Mouse (Mus musculus): ENCODE results near the gene Vamp5. TPM values are rescaled to one million over a fixed set of nuclear protein-coding genes. Genes with fewer than 3 reads are reported as not detected.

The Vamp5 gene
- polyA plus RNA-seq, 1 experiment from 2014 or later = 23.9 TPM

DNA sequence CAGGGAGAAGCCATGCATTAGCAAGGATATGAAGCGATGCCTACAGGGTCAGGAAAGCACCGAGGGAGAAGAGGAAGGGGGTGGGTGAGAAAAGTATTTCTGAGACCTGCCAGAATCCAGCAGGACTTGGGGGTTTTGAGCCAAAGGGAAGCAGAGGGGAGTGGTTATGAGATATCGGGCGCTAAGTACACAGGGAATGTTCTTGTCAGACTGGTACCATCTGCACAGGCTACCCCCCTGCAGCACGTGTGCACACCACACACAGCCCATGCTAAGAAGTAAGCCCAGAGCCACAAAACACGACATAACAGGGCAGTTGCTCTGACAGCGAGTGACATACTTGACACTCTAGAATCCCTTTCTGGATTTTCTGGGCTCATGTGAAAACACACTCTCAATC lies 6.1 kb downstream of the Vamp5 start:
- peak; percentile 47; the same call in 1 of the 2 replicates for ATAC-seq (ENCODE audit: insufficient read depth, low FRiP score, low read depth)
- 39% methylated on average over 7 of the region's 7 CpGs for WGBS
- no peaks in the 10 kb centered on the region for H3K9me3 ChIP-seq

DNA sequence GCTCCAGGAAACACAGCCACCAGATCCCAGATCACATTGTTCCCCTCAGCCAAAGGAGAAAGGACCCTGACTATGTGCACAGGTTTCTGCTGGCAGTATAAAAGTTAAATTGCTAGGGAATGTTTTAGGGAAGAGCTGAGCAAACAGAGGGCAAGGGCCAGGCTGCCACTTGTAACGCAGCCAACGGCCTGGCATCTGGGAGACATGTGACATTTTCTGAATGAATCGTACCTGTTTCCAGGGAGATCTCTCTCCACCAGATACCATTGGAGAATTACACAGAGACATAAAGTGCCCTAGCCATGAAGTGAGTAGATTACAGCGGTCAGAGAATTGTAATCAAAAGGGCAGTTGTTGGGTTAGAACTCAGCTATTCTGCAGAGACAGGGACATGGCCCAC lies 7.1 kb downstream of the Vamp5 start:
- Histone ChIP-seq H3K9me3 (no peaks in the 10 kb centered on the region), H3K27me3 (replicated peaks) (no peaks in the 10 kb centered on the region), H3K27ac (no peak overlapping the region), H3K4me3 (replicated peaks) (no peak overlapping the region), H3K4me1 (peaks cover 12% of the 10 kb centered on the region), H3K36me3 (no peaks in the 10 kb centered on the region), H3K4me2 (no peak overlapping the region), H3K9ac (no peak overlapping the region)
- WGBS = 77% methylated on average over 4 of the region's 4 CpGs
- no peak for ATAC-seq (ENCODE audit: insufficient read depth, low FRiP score, low read depth)

More for the DNA sequence above, 6.1 kb downstream of the Vamp5 start:
- H3K4me3 ChIP-seq (replicated peaks) = no peak overlapping the region
- no peak overlapping the region for H3K4me2 ChIP-seq
- H3K36me3 ChIP-seq = no peaks in the 10 kb centered on the region
- no peak overlapping the region for H3K27ac ChIP-seq
- peaks cover 12% of the 10 kb centered on the region for H3K4me1 ChIP-seq
- H3K27me3 ChIP-seq (replicated peaks) = no peaks in the 10 kb centered on the region
- no peak overlapping the region for H3K9ac ChIP-seq

DNA sequence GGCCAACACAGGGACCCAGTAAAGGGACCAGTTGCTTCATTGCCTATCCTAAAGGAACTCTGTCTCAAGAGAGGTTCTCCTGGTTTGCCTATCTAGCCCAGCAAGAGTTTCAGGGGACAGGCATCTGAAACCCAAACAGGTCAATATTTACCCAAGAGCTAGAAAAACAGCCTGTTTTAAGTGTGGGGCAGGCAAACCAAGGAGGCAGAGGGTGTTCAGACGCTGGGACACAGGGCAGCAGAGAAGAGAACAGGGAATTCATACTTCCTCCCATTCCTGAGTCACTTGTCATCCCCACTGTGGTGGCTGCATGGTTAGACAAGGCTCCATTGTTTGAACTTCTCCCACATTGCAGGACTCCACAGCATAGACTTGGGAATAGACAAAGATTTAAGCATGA lies 8.7 kb downstream of the Vamp5 start:
- no peak overlapping the region for H3K4me2 ChIP-seq
- H3K4me1 ChIP-seq = peaks cover 12% of the 10 kb centered on the region
- no peaks in the 10 kb centered on the region for H3K27me3 ChIP-seq (replicated peaks)
- no peaks in the 10 kb centered on the region for H3K9me3 ChIP-seq
- 0 out of 2 replicates have a peak, but pooled peaks have one; percentile 57 for ATAC-seq (ENCODE audit: insufficient read depth, low FRiP score, low read depth)
- H3K9ac ChIP-seq = no peak overlapping the region
- H3K4me3 ChIP-seq (replicated peaks) = no peak overlapping the region
- WGBS = 20% methylated on average over 1 of the region's 1 CpGs
- peak overlapping the region; percentile 79 for H3K27ac ChIP-seq
- H3K36me3 ChIP-seq = no peaks in the 10 kb centered on the region

DNA sequence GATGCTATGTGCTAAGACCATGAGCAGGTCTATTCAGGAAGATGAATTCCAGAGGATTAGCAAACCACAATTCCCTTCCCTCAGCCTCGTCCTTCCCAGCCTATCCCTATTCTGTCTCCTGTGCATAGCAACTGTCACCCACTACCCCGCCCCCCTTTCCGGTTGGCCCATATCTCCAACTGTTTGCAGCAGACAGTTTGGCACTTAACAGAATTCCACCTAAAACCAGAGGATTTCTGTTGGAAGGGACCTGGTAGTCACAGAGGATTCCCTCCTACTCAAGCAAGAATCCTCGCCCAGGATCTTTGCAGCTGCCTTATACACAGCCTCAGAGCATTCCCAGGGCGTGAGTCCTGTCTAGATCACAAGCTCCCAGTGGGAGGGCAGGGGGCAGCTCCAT lies 9.1 kb downstream of the Vamp5 start:
- no peaks in the 10 kb centered on the region for H3K36me3 ChIP-seq
- H3K4me2 ChIP-seq = no peak overlapping the region; the same call in 1 of the 2 replicates
- H3K9ac ChIP-seq = no peak overlapping the region
- H3K4me3 ChIP-seq (replicated peaks) = no peak overlapping the region
- H3K27me3 ChIP-seq (replicated peaks) = no peaks in the 10 kb centered on the region
- H3K4me1 ChIP-seq = peaks cover 12% of the 10 kb centered on the region
- peak overlapping the region; percentile 79 for H3K27ac ChIP-seq
- no peaks in the 10 kb centered on the region for H3K9me3 ChIP-seq
- 38% methylated on average over 5 of the region's 5 CpGs for WGBS
- 0 out of 2 replicates have a peak, but pooled peaks have one; percentile 11 for ATAC-seq (ENCODE audit: insufficient read depth, low FRiP score, low read depth)

DNA sequence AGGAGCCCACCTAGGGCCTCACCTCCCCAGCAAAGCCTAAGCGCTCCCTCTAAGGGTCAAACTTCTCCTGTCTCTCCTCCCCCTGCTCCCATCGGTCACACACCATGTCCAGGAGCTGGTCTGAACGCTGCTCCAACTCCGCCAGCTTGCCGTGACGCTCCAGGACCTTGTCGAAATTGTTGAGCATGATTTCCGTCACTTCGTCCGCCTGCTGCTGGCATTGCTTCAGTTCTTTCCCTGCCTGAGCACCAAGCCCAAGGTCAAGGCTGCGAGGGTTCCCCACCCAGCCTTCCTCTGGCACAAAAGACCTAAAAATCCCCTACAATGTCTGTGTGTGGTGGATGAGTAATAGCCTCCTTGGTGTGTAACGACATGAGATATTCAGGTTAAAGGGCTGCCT lies 10.2 kb downstream of the Vamp5 start:
- Histone ChIP-seq H3K4me2 (no peak overlapping the region), H3K36me3 (no peaks in the 10 kb centered on the region), H3K27ac (no peak overlapping the region), H3K9ac (no peak overlapping the region), H3K4me1 (peaks cover 12% of the 10 kb centered on the region), H3K27me3 (replicated peaks) (no peaks in the 10 kb centered on the region), H3K4me3 (replicated peaks) (no peak overlapping the region), H3K9me3 (no peaks in the 10 kb centered on the region)
- 75% methylated on average over 12 of the region's 12 CpGs for WGBS
- ATAC-seq (ENCODE audit: insufficient read depth, low FRiP score, low read depth) = no peak

DNA sequence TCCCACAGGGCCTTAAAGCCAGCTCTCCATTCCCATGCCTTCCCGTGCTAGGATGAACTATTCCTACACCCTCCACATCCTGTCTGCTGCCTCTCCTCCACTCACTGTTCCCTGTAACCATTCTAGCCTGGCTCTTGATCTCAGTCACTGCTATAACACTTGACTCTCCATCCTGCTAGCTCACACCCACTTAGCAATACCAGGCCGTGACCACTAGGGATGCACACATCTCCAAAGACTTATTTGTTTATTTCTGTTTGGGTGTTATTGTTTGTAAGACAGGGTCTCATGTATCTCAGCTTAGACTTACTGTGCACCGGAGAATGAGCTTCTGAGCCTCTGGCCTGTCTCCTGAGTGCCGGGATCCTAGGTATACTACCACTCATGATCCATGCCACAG lies 10.7 kb downstream of the Vamp5 start:
- Histone ChIP-seq H3K4me2 (no peak overlapping the region), H3K36me3 (no peaks in the 10 kb centered on the region), H3K27me3 (replicated peaks) (no peaks in the 10 kb centered on the region), H3K4me1 (peaks cover 12% of the 10 kb centered on the region), H3K9ac (no peak overlapping the region), H3K27ac (no peak overlapping the region), H3K4me3 (replicated peaks) (no peak overlapping the region), H3K9me3 (no peaks in the 10 kb centered on the region)
- ATAC-seq (ENCODE audit: insufficient read depth, low FRiP score, low read depth) = no peak
- 77% methylated on average over 4 of the region's 4 CpGs for WGBS

DNA sequence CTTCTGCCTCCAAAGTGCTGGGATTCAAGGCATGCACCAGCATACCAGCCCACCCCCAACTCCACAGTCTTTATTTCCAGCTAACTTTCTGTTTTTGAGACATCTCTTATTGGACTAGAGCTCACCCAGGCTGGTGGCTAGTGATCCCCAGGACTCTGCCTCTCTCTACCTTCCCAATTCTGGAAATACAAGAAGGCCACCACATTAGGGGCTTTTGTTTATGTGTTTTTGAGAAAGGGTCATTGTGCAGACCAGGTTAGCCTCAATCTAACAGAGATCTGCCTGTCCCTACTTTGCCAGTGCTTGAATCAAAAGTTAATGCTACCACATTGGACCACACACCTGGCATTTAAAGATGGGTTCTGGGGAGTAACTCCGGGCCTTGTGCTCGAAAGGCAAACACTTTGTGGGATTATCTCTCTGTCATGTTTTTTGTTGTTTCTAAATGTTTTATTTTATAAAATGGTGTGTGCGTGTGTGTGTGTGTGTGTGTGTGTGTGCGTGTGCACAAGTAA lies 12.8 kb downstream of the Vamp5 start:
- no peak overlapping the region for H3K9ac ChIP-seq
- H3K36me3 ChIP-seq = no peaks in the 10 kb centered on the region
- H3K9me3 ChIP-seq = no peaks in the 10 kb centered on the region
- no peak for ATAC-seq (ENCODE audit: insufficient read depth, low FRiP score, low read depth)
- H3K27ac ChIP-seq = no peak overlapping the region
- peaks cover 7% of the 10 kb centered on the region for H3K4me1 ChIP-seq
- no peaks in the 10 kb centered on the region for H3K27me3 ChIP-seq (replicated peaks)
- 66% methylated on average over 4 of the region's 4 CpGs for WGBS
- no peak overlapping the region for H3K4me2 ChIP-seq
- no peak overlapping the region for H3K4me3 ChIP-seq (replicated peaks)

DNA sequence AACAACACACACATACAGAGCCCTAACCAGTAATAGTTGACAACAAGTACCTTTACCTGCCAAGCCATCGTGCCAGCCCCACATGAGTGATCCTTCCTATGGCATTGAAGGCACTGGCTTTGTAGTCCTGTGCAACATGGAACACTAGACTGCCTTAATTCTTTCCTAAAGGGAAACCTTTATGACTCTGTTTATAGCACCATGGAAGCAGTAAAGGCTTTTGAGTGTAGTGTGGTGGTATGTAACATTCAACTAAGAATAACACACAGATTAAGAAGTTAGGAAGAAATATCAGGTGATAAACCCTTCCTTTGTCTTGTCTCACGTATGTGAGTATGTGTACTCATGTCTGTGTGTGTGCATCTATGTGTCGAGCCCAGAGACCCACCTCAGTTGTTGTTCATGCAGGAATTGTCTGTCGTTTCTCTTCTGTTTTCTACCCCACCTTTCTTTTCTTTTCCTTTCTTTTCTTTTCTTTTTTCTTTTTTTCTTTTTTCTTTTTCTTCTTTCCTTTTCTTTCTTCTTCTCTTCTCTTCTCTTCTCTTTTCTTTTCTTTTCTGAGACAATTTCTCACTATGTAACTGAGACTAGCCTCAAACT lies 13.3 kb downstream of the Vamp5 start, which contains the start of gene Rnf181:
Gene Rnf181 (minus strand): TSS at position 113 of the 600 bp plus-strand sequence.
- Histone ChIP-seq H3K27me3 (replicated peaks) (no peaks in the 10 kb centered on the region), H3K9me3 (no peaks in the 10 kb centered on the region), H3K9ac (no peak within 1 kb of the TSS), H3K27ac (no peak within 1 kb of the TSS), H3K36me3 (no peaks in the 10 kb centered on the region), H3K4me3 (replicated peaks) (no peak within 1 kb of the TSS), H3K4me1 (peaks cover 7% of the 10 kb centered on the region), H3K4me2 (no peak within 1 kb of the TSS)
- no peak for ATAC-seq (ENCODE audit: insufficient read depth, low FRiP score, low read depth)
- WGBS = 75% methylated on average over 4 of the region's 4 CpGs

DNA sequence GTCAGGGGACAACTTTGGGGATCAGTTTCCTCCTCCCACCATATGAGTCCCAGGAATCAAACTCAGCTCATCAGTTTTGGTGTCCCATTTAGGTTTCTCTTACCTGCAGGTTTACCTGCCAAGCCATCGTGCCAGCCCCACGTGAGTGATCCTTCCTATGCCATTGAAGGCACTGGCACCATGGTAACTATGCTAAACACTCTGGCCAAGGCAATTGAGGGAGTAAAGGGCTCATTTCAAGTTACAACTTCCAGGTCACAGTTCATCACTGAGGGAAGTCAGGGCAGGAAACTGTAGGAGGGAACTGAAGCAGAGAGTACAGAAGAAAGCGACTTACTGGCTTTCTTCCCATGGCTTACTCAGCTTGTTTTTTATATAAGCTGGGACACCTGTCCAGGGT lies 14.0 kb downstream of the Vamp5 start:
- Histone ChIP-seq H3K4me3 (replicated peaks) (no peak overlapping the region), H3K4me2 (no peak overlapping the region), H3K9me3 (no peaks in the 10 kb centered on the region), H3K4me1 (peaks cover 12% of the 10 kb centered on the region), H3K27me3 (replicated peaks) (no peaks in the 10 kb centered on the region), H3K36me3 (no peaks in the 10 kb centered on the region), H3K27ac (no peak overlapping the region), H3K9ac (no peak overlapping the region)
- 62% methylated on average over 3 of the region's 3 CpGs for WGBS
- ATAC-seq (ENCODE audit: insufficient read depth, low FRiP score, low read depth) = no peak

DNA sequence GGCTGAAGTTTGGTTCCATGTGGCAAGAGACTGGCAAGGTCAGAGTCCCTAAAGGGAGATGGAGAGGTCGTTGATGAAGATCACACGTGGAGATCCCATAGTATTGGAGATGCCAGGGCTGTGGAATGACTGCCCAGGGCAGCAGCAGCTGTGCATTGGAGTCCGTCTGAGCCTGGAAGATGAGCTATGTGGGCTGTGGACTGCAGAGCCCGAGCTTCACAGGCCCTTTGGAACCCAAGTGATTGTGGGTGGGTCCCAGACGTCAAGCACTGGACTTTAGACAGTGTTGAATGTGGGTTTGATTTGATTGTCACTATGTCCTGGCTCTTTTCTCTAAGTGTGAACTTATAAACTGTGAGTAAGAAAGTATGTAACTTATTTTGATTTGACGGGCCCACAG lies 15.3 kb downstream of the Vamp5 start:
- ATAC-seq (ENCODE audit: insufficient read depth, low FRiP score, low read depth) = no peak
- Histone ChIP-seq H3K9ac (no peak overlapping the region), H3K4me1 (peaks cover 21% of the 10 kb centered on the region), H3K27me3 (replicated peaks) (no peaks in the 10 kb centered on the region), H3K27ac (no peak overlapping the region), H3K4me3 (replicated peaks) (no peak overlapping the region), H3K4me2 (no peak overlapping the region), H3K36me3 (no peaks in the 10 kb centered on the region), H3K9me3 (no peaks in the 10 kb centered on the region)
- 68% methylated on average over 6 of the region's 6 CpGs for WGBS

DNA sequence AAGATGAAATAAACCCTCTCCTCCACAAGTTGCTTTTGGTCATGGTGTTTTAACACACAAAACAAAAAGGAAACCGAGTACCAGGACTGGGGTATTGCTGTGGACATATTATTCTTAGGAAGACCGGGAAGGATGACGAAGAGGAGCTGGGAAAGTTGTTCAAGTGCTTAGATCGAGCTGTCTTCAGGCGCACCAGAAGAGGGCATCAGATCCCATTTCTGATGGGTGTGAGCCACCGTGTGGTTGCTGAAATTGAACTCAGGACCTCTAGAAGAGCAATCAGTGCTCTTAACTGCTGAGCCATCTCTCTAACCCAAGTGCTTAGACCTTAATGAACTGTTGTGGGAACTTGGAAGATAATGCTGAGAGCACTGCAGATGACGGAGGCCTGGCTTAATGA lies 16.3 kb downstream of the Vamp5 start:
- Histone ChIP-seq H3K9me3 (no peaks in the 10 kb centered on the region), H3K4me3 (replicated peaks) (no peak overlapping the region), H3K36me3 (peaks cover 5% of the 10 kb centered on the region; the same call in 1 of the 2 replicates), H3K27ac (no peak overlapping the region), H3K4me1 (peaks cover 17% of the 10 kb centered on the region), H3K9ac (no peak overlapping the region), H3K4me2 (no peak overlapping the region), H3K27me3 (replicated peaks) (no peaks in the 10 kb centered on the region)
- ATAC-seq (ENCODE audit: insufficient read depth, low FRiP score, low read depth) = no peak
- WGBS = 50% methylated on average over 7 of the region's 7 CpGs

DNA sequence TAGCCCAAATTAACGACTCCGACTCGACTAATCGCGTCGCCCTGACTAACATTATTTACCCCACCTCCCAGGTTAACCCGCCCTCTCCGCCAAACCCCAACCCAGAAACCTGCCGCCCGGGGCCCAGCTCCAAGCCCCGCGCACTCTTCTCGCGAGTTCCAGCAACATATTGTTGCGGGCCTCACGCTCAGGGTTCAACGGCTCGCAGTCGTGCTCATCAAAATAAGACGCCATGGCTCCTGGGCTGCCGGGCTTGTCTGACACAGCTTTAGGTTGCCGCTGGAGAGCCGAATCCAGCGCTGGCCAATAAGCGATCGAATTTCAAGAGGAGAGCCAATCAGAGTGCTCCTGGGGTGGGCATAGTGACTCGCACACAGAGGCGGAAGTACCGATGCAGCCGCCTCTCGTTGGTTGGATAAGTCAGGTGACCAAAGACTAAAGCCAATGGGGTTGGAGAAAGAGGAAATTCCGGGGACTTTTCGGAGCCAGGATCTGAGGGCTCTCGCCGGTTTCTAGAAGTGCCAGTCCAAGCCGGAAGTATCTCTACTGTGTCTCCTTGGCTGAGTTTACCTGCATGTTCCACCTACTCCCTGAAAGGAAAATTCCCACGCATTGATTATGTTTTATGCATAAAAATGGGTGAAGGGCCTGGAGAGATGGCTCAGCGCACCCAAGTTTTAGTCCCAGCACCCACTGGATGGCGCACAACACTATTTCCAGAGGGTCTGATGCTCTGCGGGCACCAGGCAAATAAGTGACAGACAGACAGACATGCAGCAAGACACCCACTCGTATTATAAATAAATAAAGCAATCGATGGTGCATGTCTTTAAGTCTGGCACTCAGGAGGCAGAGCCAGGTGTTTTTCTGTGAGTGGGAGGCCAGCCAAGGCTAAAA lies 17.9 kb downstream of the Vamp5 start:
- H3K4me2 ChIP-seq = peak overlapping the region; percentile 72
- ATAC-seq (ENCODE audit: insufficient read depth, low FRiP score, low read depth) = peak; percentile 98
- peaks cover 14% of the 10 kb centered on the region; the same call in 1 of the 2 replicates for H3K36me3 ChIP-seq
- peak overlapping the region; percentile 84 for H3K27ac ChIP-seq
- under 1% methylated on average over 42 of the region's 42 CpGs for WGBS
- H3K27me3 ChIP-seq (replicated peaks) = no peaks in the 10 kb centered on the region
- H3K9me3 ChIP-seq = no peaks in the 10 kb centered on the region
- peaks cover 24% of the 10 kb centered on the region for H3K4me1 ChIP-seq
- H3K4me3 ChIP-seq (replicated peaks) = peak overlapping the region; percentile 85
- H3K9ac ChIP-seq = peak overlapping the region; percentile 55

Measured in stomach, embryonic 15.5 days (tissue).